Mouse (Mus musculus) limb, embryonic 12.5 days (tissue): ENCODE measurements at regions not wholly inside any gene's neighbourhood (a gene's known extent, or its start where the extent isn't known, plus 50 kb on each side); places are given as distances from the start of the nearest gene placed in this dataset.

Experiments
- ATAC-seq: fragments of 200-750 bp; cut with Nextera tagmentation; 2 replicates; pipeline ENCODE4 v1.8.0; 2017; ENCODE audit warnings: low read depth, moderate TSS enrichment; ENCODE audit not compliant: insufficient number of reproducible peaks, insufficient read depth, low FRiP score, low TSS enrichment
- H3K27ac ChIP-seq: fragments of 300-500 bp; sonication (generic); 2 replicates; pipeline ENCODE4 v1.5.1; 2016; ENCODE audit warnings: mild to moderate bottlenecking, moderate library complexity
- H3K27me3 ChIP-seq: fragments of 300-500 bp; sonication (generic); 2 replicates; pipeline ENCODE4 v1.6.1; 2016; ENCODE audit warnings: mild to moderate bottlenecking, moderate library complexity
- H3K36me3 ChIP-seq: fragments of 300-500 bp; sonication (generic); 2 replicates; pipeline ENCODE4 v1.6.1; 2016; ENCODE audit warnings: mild to moderate bottlenecking, moderate library complexity
- H3K4me1 ChIP-seq: fragments of 300-500 bp; sonication (generic); replicated peaks from 2 replicates; pipeline ENCODE4 v1.6.1; 2016
- H3K4me2 ChIP-seq: fragments of 300-500 bp; sonication (generic); 2 replicates; pipeline ENCODE4 v1.6.1; 2016; ENCODE audit warnings: mild to moderate bottlenecking, moderate library complexity
- H3K4me3 ChIP-seq: fragments of 300-500 bp; sonication (generic); replicated peaks from 2 replicates; pipeline ENCODE4 v1.5.1; 2016; ENCODE audit warnings: mild to moderate bottlenecking
- H3K9ac ChIP-seq: fragments of 300-500 bp; sonication (generic); replicated peaks from 2 replicates; pipeline ENCODE4 v1.6.1; 2016; ENCODE audit warnings: mild to moderate bottlenecking, moderate library complexity
- H3K9me3 ChIP-seq: fragments of 300-500 bp; sonication (generic); 2 replicates; pipeline ENCODE4 v1.6.1; 2016; ENCODE audit warnings: mild to moderate bottlenecking, moderate library complexity
- WGBS: fragments of 180-500 bp; shearing (Covaris S2); methylation state at CpG from one replicate; pipeline ENCODE4 v1.1.7; 2016; 5-methylcytosine and 5-hydroxymethylcytosine counted together

DNA sequence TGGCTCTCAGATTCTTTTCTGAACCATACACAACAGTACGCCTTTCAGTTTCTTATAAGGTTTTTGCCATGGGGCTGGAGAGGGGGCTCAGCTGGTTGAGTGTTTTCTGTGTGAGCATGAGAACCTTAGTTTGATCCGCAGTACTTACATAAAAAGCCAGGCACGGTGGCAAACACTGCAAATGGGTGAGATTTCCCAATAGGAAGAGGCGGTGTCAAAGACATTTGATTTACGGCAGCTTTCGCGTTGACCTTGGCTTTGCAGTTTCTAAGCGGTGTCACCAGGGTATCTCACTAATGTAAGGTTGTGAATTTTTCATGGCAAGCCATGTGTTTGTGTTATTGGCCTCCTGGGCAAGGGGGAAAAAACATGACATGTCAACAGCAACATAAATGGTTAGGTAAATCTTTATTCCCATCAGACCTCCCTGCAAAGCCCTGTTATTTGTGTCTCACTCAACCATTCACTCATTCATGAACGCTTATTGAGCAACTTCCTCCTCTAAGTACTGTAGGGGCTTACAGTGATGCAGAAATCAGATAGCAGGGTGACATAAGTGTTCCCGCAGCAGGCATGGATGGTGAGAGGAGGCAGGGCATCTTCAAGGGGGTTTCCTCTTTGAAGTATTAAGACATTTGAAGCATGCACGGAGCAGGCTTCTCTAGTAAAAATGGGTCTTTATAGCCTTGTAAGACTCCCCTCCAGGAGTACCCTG, 599.4 kb upstream of the Auts2 start:
- Histone ChIP-seq H3K4me1 (peaks cover 19% of the 10 kb centered on the region), H3K27me3 (no peaks in the 10 kb centered on the region), H3K4me2 (no peak overlapping the region), H3K9ac (no peak overlapping the region), H3K27ac (no peak overlapping the region), H3K9me3 (0 out of 2 replicates have a peak, but pooled peaks cover 5% of the 10 kb centered on the region), H3K4me3 (no peak overlapping the region), H3K36me3 (no peaks in the 10 kb centered on the region)
- ATAC-seq: no peak
- WGBS: 45% methylated on average over 11 of the region's 11 CpGs

DNA sequence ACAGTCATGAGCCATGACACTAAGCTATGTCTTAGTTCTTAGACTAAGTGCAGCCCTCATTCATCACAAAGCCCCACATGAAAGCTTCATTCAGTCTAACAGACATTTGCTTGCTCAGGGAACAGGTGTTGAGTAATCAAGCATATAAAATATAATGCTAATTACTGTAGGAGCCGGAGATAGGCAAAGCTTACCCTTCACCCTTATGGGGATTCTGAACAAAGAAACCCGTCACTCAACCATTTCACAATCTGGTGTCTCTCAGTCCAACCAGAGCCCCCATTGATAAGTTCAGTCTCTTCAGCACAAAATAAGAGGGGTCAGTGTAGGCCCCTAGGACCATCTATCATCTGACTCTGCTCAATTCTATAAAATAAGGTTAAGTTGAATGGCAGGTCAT, 587.9 kb upstream of the Auts2 start:
- Histone ChIP-seq H3K9me3 (no peaks in the 10 kb centered on the region), H3K27ac (no peak overlapping the region), H3K4me3 (no peak overlapping the region), H3K4me2 (no peak overlapping the region), H3K27me3 (no peaks in the 10 kb centered on the region), H3K36me3 (no peaks in the 10 kb centered on the region), H3K4me1 (no peaks in the 10 kb centered on the region), H3K9ac (no peak overlapping the region)
- no peak for ATAC-seq
- WGBS: 94% methylated on average over 2 of the region's 2 CpGs

DNA sequence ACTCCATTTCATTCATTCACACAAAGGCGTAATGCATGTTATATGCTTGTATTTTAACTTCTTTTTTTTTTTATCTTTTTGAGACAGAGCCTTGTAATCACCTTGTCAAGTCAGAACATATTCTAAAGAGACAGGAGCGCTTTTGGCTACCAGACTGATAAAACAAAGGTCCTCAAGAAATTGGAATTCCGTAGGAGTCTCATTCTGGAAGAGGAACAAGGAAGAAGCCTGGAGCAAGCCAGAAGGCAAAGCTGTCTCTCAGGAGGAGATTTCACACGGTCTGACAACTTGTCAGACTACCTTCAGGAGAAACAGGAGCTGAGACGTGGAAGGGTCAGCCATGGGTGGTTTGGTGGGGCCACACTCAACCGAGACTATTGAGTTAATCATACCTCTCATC, 587.2 kb upstream of the Auts2 start:
- no peak for ATAC-seq
- Histone ChIP-seq H3K36me3 (no peaks in the 10 kb centered on the region), H3K4me1 (no peaks in the 10 kb centered on the region), H3K4me3 (no peak overlapping the region), H3K27me3 (no peaks in the 10 kb centered on the region), H3K9me3 (no peaks in the 10 kb centered on the region), H3K9ac (no peak overlapping the region), H3K4me2 (no peak overlapping the region), H3K27ac (no peak overlapping the region)
- WGBS: 80% methylated on average over 6 of the region's 6 CpGs

DNA sequence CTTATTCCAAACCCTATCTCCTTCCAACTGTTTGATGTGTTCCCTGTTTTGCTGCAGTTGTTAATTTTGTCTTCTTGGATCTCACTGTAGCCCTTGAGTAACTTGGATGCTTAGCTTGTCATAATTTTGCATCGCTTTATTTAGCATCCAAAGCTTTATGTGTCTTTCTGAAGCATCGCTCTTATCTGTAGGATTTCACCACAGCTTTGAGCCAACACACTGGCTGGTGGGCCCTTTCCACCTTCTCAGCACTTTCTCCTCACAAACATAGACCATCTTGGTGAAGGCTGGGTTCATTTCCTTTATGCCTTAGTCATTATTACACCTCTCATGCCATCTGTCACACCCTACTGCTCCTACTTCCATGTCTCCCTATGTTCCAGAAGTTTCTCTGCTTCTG, 581.1 kb upstream of the Auts2 start:
- Histone ChIP-seq H3K4me3 (no peak overlapping the region), H3K9me3 (no peaks in the 10 kb centered on the region), H3K9ac (no peak overlapping the region), H3K4me2 (no peak overlapping the region), H3K36me3 (no peaks in the 10 kb centered on the region), H3K4me1 (no peaks in the 10 kb centered on the region), H3K27me3 (no peaks in the 10 kb centered on the region), H3K27ac (no peak overlapping the region)
- 97% methylated on average over 2 of the region's 2 CpGs for WGBS
- ATAC-seq: no peak

DNA sequence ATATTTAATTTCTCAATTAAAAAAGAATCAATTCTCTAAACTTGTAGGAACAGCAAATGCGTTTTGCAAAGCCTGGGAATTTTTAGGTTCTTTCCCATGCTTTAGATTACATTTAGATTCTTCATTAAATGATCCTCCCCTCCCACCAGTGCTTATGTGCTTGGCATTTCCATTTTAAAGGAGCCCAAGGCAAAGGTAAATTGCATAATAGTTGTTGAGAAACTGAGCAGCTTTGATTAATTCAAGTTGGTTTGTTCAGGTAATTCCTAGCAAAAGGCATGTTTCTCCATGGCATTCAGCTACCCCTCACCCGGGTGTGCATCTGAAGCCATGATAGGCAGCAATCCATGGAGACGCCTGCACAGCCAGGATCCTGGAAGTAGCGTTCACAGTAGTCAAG, 570.8 kb upstream of the Auts2 start:
- Histone ChIP-seq H3K36me3 (no peaks in the 10 kb centered on the region), H3K27ac (no peak overlapping the region), H3K9me3 (no peaks in the 10 kb centered on the region), H3K9ac (no peak overlapping the region), H3K27me3 (peaks cover 6% of the 10 kb centered on the region; the same call in 1 of the 2 replicates), H3K4me1 (no peaks in the 10 kb centered on the region), H3K4me3 (no peak overlapping the region), H3K4me2 (no peak overlapping the region)
- 92% methylated on average over 4 of the region's 4 CpGs for WGBS
- no peak for ATAC-seq

DNA sequence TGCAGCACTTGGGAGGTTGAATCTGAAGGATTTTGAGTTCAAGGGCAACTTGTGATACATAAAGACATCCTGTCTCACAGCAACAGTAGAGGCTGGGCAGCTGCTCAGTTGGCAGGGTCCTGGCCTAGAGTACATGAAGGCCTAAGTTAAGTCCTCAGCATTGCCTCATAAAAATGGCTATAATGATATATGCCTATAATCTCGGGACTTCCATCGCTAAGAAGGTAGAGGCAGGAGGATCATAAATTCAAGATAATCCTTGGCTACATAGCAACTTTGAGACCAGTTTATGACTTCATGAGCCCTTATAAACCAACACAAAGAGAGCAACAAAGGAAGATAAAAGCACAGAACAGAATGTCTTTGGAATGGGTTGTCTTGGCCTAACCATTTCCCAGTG, 570.0 kb upstream of the Auts2 start:
- ATAC-seq: no peak
- WGBS: 36% methylated on average over 2 of the region's 2 CpGs

DNA sequence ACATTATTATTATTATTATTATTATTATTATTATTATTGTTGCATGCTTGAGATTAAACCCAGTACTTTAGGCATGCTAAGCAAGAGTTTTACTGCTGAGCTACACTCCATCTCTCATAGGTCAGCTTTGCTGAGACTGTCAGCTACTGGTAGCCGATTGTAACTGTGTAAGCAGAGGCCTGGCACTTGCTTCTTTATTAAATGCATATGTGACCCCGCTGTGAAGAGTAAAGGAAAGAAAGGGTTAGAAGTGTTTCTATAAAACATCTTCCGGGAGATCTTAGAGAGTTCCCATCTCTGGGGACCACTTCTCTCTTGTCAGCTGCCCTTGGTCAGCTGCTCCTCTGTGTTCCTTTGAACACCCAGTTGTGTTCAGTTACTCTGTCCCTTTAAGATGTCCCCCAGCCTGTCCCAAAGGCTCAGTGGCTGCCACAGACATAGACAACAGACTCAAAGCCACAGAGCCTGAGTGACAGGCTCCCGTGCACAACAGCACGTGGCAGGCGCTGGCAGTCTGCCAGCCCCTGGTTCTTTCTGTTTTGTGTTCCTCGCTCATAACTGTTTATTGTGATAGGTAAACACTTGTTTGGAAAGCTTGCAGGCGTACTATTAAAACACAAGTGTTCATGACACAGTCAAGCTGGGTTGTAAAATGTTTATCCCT, 563.7 kb upstream of the Auts2 start:
- H3K9ac ChIP-seq: no peak overlapping the region
- no peaks in the 10 kb centered on the region for H3K36me3 ChIP-seq
- no peak overlapping the region for H3K27ac ChIP-seq
- no peak overlapping the region for H3K4me3 ChIP-seq
- H3K4me2 ChIP-seq: peak overlapping the region; percentile 34
- no peak for ATAC-seq
- H3K27me3 ChIP-seq: peaks cover 3% of the 10 kb centered on the region; the same call in 1 of the 2 replicates
- H3K4me1 ChIP-seq: peaks cover 12% of the 10 kb centered on the region
- H3K9me3 ChIP-seq: 0 out of 2 replicates have a peak, but pooled peaks cover 1% of the 10 kb centered on the region
- WGBS: 15% methylated on average over 8 of the region's 8 CpGs

More for the DNA sequence above, 570.0 kb upstream of the Auts2 start:
- Histone ChIP-seq H3K4me1 (no peaks in the 10 kb centered on the region), H3K36me3 (no peaks in the 10 kb centered on the region), H3K4me2 (no peak overlapping the region), H3K4me3 (no peak overlapping the region), H3K27me3 (peaks cover 3% of the 10 kb centered on the region; the same call in 1 of the 2 replicates), H3K27ac (no peak overlapping the region), H3K9ac (no peak overlapping the region), H3K9me3 (no peaks in the 10 kb centered on the region)

DNA sequence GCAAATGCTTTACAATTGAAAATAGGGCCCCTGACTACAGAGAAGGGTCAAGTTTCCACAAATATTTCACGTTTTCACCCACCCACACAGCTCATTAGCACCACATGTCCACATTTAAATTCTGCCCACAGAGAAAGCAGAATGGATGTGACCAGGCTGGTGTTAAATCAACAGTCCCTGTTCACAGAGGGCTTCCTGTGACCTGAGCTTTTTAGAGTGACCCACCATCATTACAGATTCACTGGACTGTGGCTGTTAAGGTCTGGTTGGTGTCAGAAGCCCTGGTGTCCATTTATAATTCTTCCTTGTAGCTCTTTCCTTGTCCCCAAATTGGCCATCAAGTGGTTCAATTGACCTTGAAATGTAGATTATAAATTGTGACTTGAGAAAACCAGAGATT, 553.2 kb upstream of the Auts2 start:
- peaks cover 3% of the 10 kb centered on the region; the same call in 1 of the 2 replicates for H3K27me3 ChIP-seq
- peaks cover 6% of the 10 kb centered on the region for H3K4me1 ChIP-seq
- H3K4me3 ChIP-seq: no peak overlapping the region
- no peaks in the 10 kb centered on the region for H3K36me3 ChIP-seq
- H3K27ac ChIP-seq: no peak overlapping the region
- 0 out of 2 replicates have a peak, but pooled peaks cover 5% of the 10 kb centered on the region for H3K9me3 ChIP-seq
- H3K4me2 ChIP-seq: no peak overlapping the region
- no peak overlapping the region for H3K9ac ChIP-seq
- no peak for ATAC-seq
- 23% methylated on average over 1 of the region's 1 CpGs for WGBS

DNA sequence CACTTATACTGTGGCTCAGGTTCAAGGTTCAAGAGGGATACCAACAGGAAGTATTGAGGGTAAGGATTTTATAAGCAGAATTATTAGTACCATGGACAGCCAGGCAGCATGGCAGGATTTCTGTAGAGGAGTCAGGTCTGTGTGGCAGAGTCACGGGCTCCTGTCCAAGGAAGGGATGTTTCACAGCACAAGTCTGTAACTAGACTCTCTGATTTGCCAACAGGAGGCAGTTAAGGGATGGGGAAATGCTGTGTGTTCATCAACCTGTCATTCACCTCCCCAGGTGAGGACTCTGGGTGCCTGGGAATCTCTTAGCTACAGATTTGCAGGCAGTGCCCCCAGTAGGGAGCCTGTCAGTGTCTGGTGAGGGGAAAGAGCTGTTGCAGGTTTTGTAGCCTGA, 541.7 kb upstream of the Auts2 start:
- H3K9me3 ChIP-seq: no peaks in the 10 kb centered on the region
- no peak overlapping the region for H3K4me2 ChIP-seq
- H3K36me3 ChIP-seq: no peaks in the 10 kb centered on the region
- H3K4me3 ChIP-seq: no peak overlapping the region
- H3K27me3 ChIP-seq: peaks cover 17% of the 10 kb centered on the region; the same call in 1 of the 2 replicates
- no peak overlapping the region for H3K9ac ChIP-seq
- WGBS: 87% methylated on average over 1 of the region's 1 CpGs
- no peak overlapping the region for H3K27ac ChIP-seq
- no peaks in the 10 kb centered on the region for H3K4me1 ChIP-seq
- ATAC-seq: no peak

DNA sequence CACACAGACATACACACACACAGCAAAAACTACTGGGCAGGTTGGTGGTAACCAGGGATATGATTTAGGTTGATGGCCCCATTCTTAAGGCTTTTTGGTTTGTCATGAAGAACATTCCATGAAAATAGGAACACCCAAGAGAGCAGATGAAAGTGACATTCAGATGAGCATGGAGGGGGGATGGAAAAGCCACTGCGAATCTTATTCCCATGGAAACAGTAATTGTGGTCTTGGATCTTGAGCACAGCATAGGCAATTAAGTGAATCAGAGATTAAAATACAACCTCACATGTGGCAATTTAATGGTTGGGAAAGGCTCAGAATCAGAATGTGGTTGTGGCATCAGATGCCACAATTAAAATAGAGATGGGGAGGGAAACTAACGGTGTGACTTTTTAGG, 537.6 kb upstream of the Auts2 start:
- Histone ChIP-seq H3K27me3 (peaks cover 7% of the 10 kb centered on the region; the same call in 1 of the 2 replicates), H3K4me1 (peaks cover 8% of the 10 kb centered on the region), H3K4me3 (no peak overlapping the region), H3K36me3 (no peaks in the 10 kb centered on the region), H3K4me2 (no peak overlapping the region), H3K27ac (no peak overlapping the region), H3K9ac (no peak overlapping the region), H3K9me3 (no peaks in the 10 kb centered on the region)
- ATAC-seq: no peak
- 89% methylated on average over 2 of the region's 2 CpGs for WGBS

DNA sequence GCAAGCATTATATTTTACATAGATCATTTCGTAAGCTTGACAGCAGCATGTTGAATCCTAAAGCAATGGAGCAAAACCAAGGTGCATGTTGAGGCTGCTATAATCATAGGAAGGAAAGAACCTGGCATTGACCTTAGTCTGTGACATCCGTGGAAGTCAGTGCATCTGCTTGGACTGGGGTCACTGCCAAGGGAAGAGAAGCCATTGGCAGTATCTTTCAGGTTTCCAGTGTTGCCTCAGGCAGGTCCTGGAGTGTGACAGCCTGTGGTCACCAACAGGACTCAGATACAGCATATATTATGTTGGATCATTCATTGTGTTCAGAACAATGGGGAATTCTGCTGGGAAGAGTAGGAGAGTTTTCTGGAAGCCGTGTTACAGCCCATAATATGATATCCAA, 535.8 kb upstream of the Auts2 start:
- no peak for ATAC-seq
- peaks cover 8% of the 10 kb centered on the region for H3K4me1 ChIP-seq
- WGBS: 76% methylated on average over 3 of the region's 3 CpGs

More for the DNA sequence above, 535.8 kb upstream of the Auts2 start:
- H3K9me3 ChIP-seq: no peaks in the 10 kb centered on the region
- H3K36me3 ChIP-seq: no peaks in the 10 kb centered on the region
- H3K4me3 ChIP-seq: no peak overlapping the region
- no peak overlapping the region for H3K27ac ChIP-seq
- no peaks in the 10 kb centered on the region for H3K27me3 ChIP-seq
- no peak overlapping the region for H3K4me2 ChIP-seq
- H3K9ac ChIP-seq: no peak overlapping the region
